In the genomic region with DNA sequence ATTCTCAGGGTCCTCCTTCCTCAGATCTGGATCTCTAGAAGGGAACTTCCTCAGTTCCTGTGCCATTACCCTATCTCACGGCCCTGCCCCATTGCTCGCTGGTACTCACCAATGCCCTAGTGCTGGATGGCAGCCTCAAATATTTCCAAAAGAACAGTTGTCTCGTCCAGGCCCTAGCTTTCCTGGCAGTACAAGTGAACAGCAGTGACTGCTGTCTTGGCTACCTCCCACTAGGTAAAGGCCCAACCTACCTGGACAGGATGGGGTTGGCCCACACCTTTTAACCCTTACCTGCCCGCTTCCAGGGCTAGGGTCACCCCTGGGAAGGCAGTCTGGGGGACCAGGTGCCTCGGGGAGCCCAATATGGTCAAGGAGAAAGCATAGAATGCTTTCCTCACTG, we compare ENCODE assay signal across 1 mouse cellular context.
TF ChIP-seq lines count a peak whose summit lies in the region.

No protein-coding gene starts in this region.

TF ChIP-seq in MEL, 35 proteins besides CTCF, POLR2A, EP300 and RAD21:
- TF ChIP-seq ELF1 (IDR thresholded peaks at IDR 0.05; ENCODE audit: low read depth, low read length) (0 out of 2 replicates have a peak, but pooled peaks have one; percentile 27), USF1 (IDR thresholded peaks at IDR 0.05; ENCODE audit: low read depth, low read length) (no peak), SIN3A (IDR thresholded peaks at IDR 0.05; ENCODE audit: low read length) (0 out of 2 replicates have a peak, but pooled peaks have one; percentile 33), BHLHE40 (IDR thresholded peaks at IDR 0.05; ENCODE audit: borderline replicate concordance, low read depth, low read length) (no peak), HCFC1 (IDR thresholded peaks at IDR 0.05; ENCODE audit: low read depth, low read length) (no peak), TBP (IDR thresholded peaks at IDR 0.05; ENCODE audit: low read depth, low read length) (0 out of 2 replicates have a peak, but pooled peaks have one; percentile 31), NRF1 (IDR thresholded peaks at IDR 0.05; ENCODE audit: insufficient read depth, low read depth, low read length, poor library complexity, severe bottlenecking) (no peak)
